Mouse (Mus musculus) ES-E14 (cell line): ENCODE data around the gene Rab40c. TPM values are rescaled to one million over a fixed set of nuclear protein-coding genes. Genes with fewer than 3 reads are reported as not detected.

ENCODE experiments used
- DNase-seq: peaks from one replicate; pipeline ENCODE4 v3.0.0-alpha.2; 2013; ENCODE audit warnings: low read depth, low spot score
- H3K27ac ChIP-seq: 2 replicates; pipeline ENCODE4 v1.5.1; 2012; ENCODE audit warnings: low read depth, mild to moderate bottlenecking, low read length, moderate library complexity, mixed read lengths; ENCODE audit not compliant: poor library complexity, insufficient read depth, severe bottlenecking
- H3K36me3 ChIP-seq: 2 replicates; pipeline ENCODE4 v1.6.1; 2012; ENCODE audit warnings: mild to moderate bottlenecking, low read length, moderate library complexity, mixed read lengths; ENCODE audit not compliant: control insufficient read depth, poor library complexity, insufficient read depth, severe bottlenecking
- H3K4me1 ChIP-seq, 2 experiments: fragments of 150-350 bp in 1 of 2; sonication (generic) in 1 of 2; 2 replicates each; pipeline ENCODE4 v1.6.1; 2012; ENCODE audit warnings: low read length in 2 of 2, mild to moderate bottlenecking in 1 of 2, mixed read lengths in 1 of 2; ENCODE audit not compliant: control insufficient read depth in 2 of 2, insufficient read depth in 2 of 2, poor library complexity in 1 of 2
- H3K4me3 ChIP-seq, 2 experiments: fragments of 150-350 bp in 1 of 2; sonication (generic) in 1 of 2; 2 replicates each; pipeline ENCODE4 v1.5.1; 2012; ENCODE audit warnings: low read length in 2 of 2, low read depth in 1 of 2, mild to moderate bottlenecking in 1 of 2, mixed read lengths in 1 of 2; ENCODE audit not compliant: insufficient read depth in 1 of 2, poor library complexity in 1 of 2, severe bottlenecking in 1 of 2
- H3K9ac ChIP-seq: 2 replicates; pipeline ENCODE4 v1.6.1; 2012; ENCODE audit warnings: low read depth, mild to moderate bottlenecking, low read length, mixed read lengths; ENCODE audit not compliant: poor library complexity, insufficient read depth, severe bottlenecking
- H3K9me3 ChIP-seq: fragments of 150-350 bp; sonication (generic); 2 replicates; pipeline ENCODE4 v1.6.1; 2012; ENCODE audit warnings: low read depth, mild to moderate bottlenecking, low read length; ENCODE audit not compliant: control insufficient read depth, insufficient read depth
- CHD2 ChIP-seq: IDR thresholded peaks from 2 replicates; pipeline ENCODE4 v1.6.1; 2014; ENCODE audit warnings: mild to moderate bottlenecking, low read depth, low read length, inconsistent platforms
- HCFC1 ChIP-seq: IDR thresholded peaks from 2 replicates; pipeline ENCODE4 v1.6.1; 2012; ENCODE audit warnings: low read length, inconsistent platforms, borderline replicate concordance; ENCODE audit not compliant: insufficient read depth
- MAFK ChIP-seq: IDR thresholded peaks from 2 replicates; pipeline ENCODE4 v1.6.1; 2014; ENCODE audit warnings: mild to moderate bottlenecking, low read depth, low read length, inconsistent platforms; ENCODE audit not compliant: insufficient read depth
- ZC3H11A ChIP-seq: IDR thresholded peaks from 2 replicates; pipeline ENCODE4 v1.6.1; 2012; ENCODE audit warnings: low read depth, mild to moderate bottlenecking, inconsistent platforms, low read length, borderline replicate concordance
- ZNF384 ChIP-seq: IDR thresholded peaks from 2 replicates; pipeline ENCODE4 v1.6.1; 2012; ENCODE audit warnings: low read depth, low read length, inconsistent platforms
- in situ Hi-C, 2 experiments: fragments of 600-800 bp; cut with MboI; formaldehyde crosslinking; loops; one replicate each; pipeline ENCODE4 v1.15.1; 2025; ENCODE audit warnings: low sequenced_read_pairs in 2 of 2, inconsistent platforms in 1 of 2; ENCODE audit not compliant: unreplicated experiment in 2 of 2
- total RNA-seq: library from RNA; depleted of rRNA; stranded (reverse); fragments of 300-350 nt; gene quantifications from 2 replicates; pipeline ENCODE4 v1.2.3, GENCODE M21; 2012

Gene Rab40c
- total RNA-seq, 1 experiment = 15.7 TPM

GRCm38 (mm10) chr17:25844396-25844901 is 75.1 kb downstream of the Rab40c start, which contains the start of gene Rhot2:
Gene Rhot2, minus strand, starts transcription at chr17:25844851.
- in situ Hi-C loops = no loop called here

GRCm38 (mm10) chr17:25843636-25844395 is 75.7 kb downstream of the Rab40c start:
- H3K4me1 ChIP-seq = peaks cover 2 to 6% of the 10 kb centered on the region in 2 experiments; a peak in 1 of 4 replicates
- H3K27ac ChIP-seq = peak overlapping the region; percentile 22; the same call in 1 of the 2 replicates
- DNase-seq = no peak
- peaks cover 42% of the 10 kb centered on the region for H3K36me3 ChIP-seq
- H3K9ac ChIP-seq = peak overlapping the region; percentile 94
- in situ Hi-C loops = no loop called here
- TF ChIP-seq ZNF384 = no peak
- TF ChIP-seq HCFC1 = no peak
- no peak for TF ChIP-seq CHD2
- no peak for TF ChIP-seq MAFK
- TF ChIP-seq ZC3H11A = no peak
- H3K4me3 ChIP-seq = peak overlapping the region; percentile 88 to 93
- H3K9me3 ChIP-seq = no peaks in the 10 kb centered on the region

More at GRCm38 (mm10) chr17:25844396-25844901, 75.1 kb downstream of the Rab40c start, which contains the start of gene Rhot2:
- no peaks in the 10 kb centered on the region for H3K9me3 ChIP-seq
- peak; percentile 83 for DNase-seq
- H3K4me1 ChIP-seq = peaks cover 2 to 6% of the 10 kb centered on the region in 2 experiments; a peak in 1 of 4 replicates
- H3K27ac ChIP-seq = peak within 1 kb of the TSS; percentile 22; the same call in 1 of the 2 replicates
- peaks cover 37% of the 10 kb centered on the region for H3K36me3 ChIP-seq
- peak within 1 kb of the TSS; percentile 94 for H3K9ac ChIP-seq
- peak within 1 kb of the TSS; percentile 88 to 93 for H3K4me3 ChIP-seq
- TF ChIP-seq CHD2 (no peak), ZC3H11A (no peak), MAFK (no peak), ZNF384 (no peak), HCFC1 (no peak)

DNA sequence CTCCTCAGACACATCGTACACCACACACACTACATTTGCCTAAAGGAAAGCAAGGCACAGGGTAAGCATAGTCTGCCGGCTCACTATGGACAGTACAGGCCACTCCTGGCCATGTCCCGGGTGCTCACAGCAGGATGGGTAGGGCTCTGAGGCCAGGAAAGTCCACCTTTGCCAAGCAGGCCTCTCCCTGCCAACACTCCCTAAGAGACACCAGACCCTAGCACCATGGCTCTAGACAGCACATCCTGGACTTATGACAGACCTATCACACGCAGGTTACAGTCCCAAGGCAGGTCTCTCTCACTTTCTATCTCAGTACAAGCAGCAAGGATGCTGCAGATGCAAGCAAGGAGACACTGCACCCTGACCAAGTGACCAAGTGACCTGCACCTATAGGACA is 76.4 kb downstream of the Rab40c start:
- in situ Hi-C loops = no loop called here
- DNase-seq = no peak
- H3K27ac ChIP-seq = no peak overlapping the region
- TF ChIP-seq CHD2 = no peak
- no peak for TF ChIP-seq HCFC1
- no peak for TF ChIP-seq ZC3H11A
- TF ChIP-seq ZNF384 = no peak
- no peak for TF ChIP-seq MAFK
- peaks cover 2 to 6% of the 10 kb centered on the region in 2 experiments; a peak in 1 of 4 replicates for H3K4me1 ChIP-seq
- peaks cover 44% of the 10 kb centered on the region for H3K36me3 ChIP-seq
- H3K4me3 ChIP-seq = peak overlapping the region in 1 of 2 experiments; percentile 88; a peak in 1 of 4 replicates
- no peak overlapping the region for H3K9ac ChIP-seq
- no peaks in the 10 kb centered on the region for H3K9me3 ChIP-seq

GRCm38 (mm10) chr17:25842509-25842908 is 77.0 kb downstream of the Rab40c start:
- in situ Hi-C loops = no loop called here
- no peak for DNase-seq
- no peak overlapping the region for H3K27ac ChIP-seq
- peaks cover 49% of the 10 kb centered on the region for H3K36me3 ChIP-seq
- peaks cover 2 to 9% of the 10 kb centered on the region in 2 experiments; a peak in 1 of 4 replicates for H3K4me1 ChIP-seq
- H3K9me3 ChIP-seq = no peaks in the 10 kb centered on the region
- H3K4me3 ChIP-seq = no peak overlapping the region
- TF ChIP-seq HCFC1 = no peak
- TF ChIP-seq ZC3H11A = no peak
- TF ChIP-seq CHD2 = no peak
- no peak for TF ChIP-seq ZNF384
- no peak for TF ChIP-seq MAFK
- H3K9ac ChIP-seq = no peak overlapping the region
